Mouse (Mus musculus) MEL (cell line): ENCODE measurements at regions not wholly inside any gene's neighbourhood (a gene's known extent, or its start where the extent isn't known, plus 50 kb on each side); places are given as distances from the start of the nearest gene placed in this dataset.

ENCODE experiments used
- DNase-seq: peaks from one replicate; pipeline ENCODE4 v3.0.0; 2011; ENCODE audit warnings: low read depth, low spot score
- H3K27ac ChIP-seq: 2 replicates; pipeline ENCODE4 v1.5.1; 2012; ENCODE audit warnings: low read depth, mild to moderate bottlenecking, control low read depth, low read length, moderate library complexity; ENCODE audit not compliant: control insufficient read depth
- H3K27me3 ChIP-seq, 2 experiments: fragments of 150-350 bp in 1 of 2; sonication (generic) in 1 of 2; 2 replicates each; pipeline ENCODE4 v1.6.1; 2012; ENCODE audit warnings: low read length in 2 of 2, mild to moderate bottlenecking in 2 of 2, improper control_type of control experiment in 1 of 2, moderate library complexity in 1 of 2; ENCODE audit not compliant: insufficient read depth in 2 of 2, control insufficient read depth in 1 of 2
- H3K36me3 ChIP-seq, 2 experiments: 2 replicates each; pipeline ENCODE4 v1.6.1; 2012 to 2014; ENCODE audit warnings: low read length in 2 of 2, improper control_type of control experiment in 1 of 2, inconsistent platforms in 1 of 2, mild to moderate bottlenecking in 1 of 2; ENCODE audit not compliant: insufficient read depth in 2 of 2, control insufficient read depth in 1 of 2
- H3K4me1 ChIP-seq, 2 experiments: fragments of 150-350 bp in 1 of 2; sonication (generic) in 1 of 2; 2 replicates each; pipeline ENCODE4 v1.6.1; 2012; ENCODE audit warnings: low read length in 2 of 2, improper control_type of control experiment in 1 of 2, mild to moderate bottlenecking in 1 of 2; ENCODE audit not compliant: insufficient read depth in 2 of 2, control insufficient read depth in 1 of 2
- H3K4me3 ChIP-seq, 2 experiments: fragments of 150-350 bp in 1 of 2; sonication (generic) in 1 of 2; 2 replicates each; pipeline ENCODE4 v1.5.1; 2012; ENCODE audit warnings: low read depth in 2 of 2, low read length in 2 of 2, mild to moderate bottlenecking in 2 of 2, moderate library complexity in 2 of 2, control low read depth in 1 of 2, improper control_type of control experiment in 1 of 2; ENCODE audit not compliant: control insufficient read depth in 1 of 2, insufficient read depth in 1 of 2
- H3K79me2 ChIP-seq: 2 replicates; pipeline ENCODE4 v1.6.1; 2012; ENCODE audit warnings: mild to moderate bottlenecking, low read length, moderate library complexity; ENCODE audit not compliant: control insufficient read depth, poor library complexity, insufficient read depth
- H3K9ac ChIP-seq: 2 replicates; pipeline ENCODE4 v1.6.1; 2012; ENCODE audit warnings: low read depth, mild to moderate bottlenecking, control low read depth, low read length, moderate library complexity; ENCODE audit not compliant: control insufficient read depth, poor library complexity, severe bottlenecking
- H3K9me3 ChIP-seq: fragments of 150-350 bp; sonication (generic); replicated peaks from 2 replicates; pipeline ENCODE4 v1.6.1; 2012; ENCODE audit warnings: mild to moderate bottlenecking, low read length, improper control_type of control experiment, moderate library complexity; ENCODE audit not compliant: insufficient read depth
- BHLHE40 ChIP-seq: IDR thresholded peaks from 2 replicates; pipeline ENCODE4 v1.6.1; 2012; ENCODE audit warnings: low read depth, mild to moderate bottlenecking, inconsistent platforms, low read length, improper control_type of control experiment, borderline replicate concordance
- CHD1 ChIP-seq: IDR thresholded peaks from 2 replicates; pipeline ENCODE4 v1.6.1; 2012; ENCODE audit warnings: low read depth, mild to moderate bottlenecking, inconsistent platforms, low read length, improper control_type of control experiment
- CHD2 ChIP-seq: IDR thresholded peaks from 2 replicates; pipeline ENCODE4 v1.6.1; 2011; ENCODE audit warnings: low read length, improper control_type of control experiment
- E2F4 ChIP-seq: IDR thresholded peaks from 2 replicates; pipeline ENCODE4 v1.6.1; 2011; ENCODE audit warnings: low read depth, low read length, improper control_type of control experiment, borderline replicate concordance
- ELF1 ChIP-seq: IDR thresholded peaks from 2 replicates; pipeline ENCODE4 v1.6.1; 2014; ENCODE audit warnings: low read depth, mild to moderate bottlenecking, inconsistent platforms, low read length, improper control_type of control experiment, moderate library complexity
- EP300 ChIP-seq, 2 experiments: IDR thresholded peaks; 2 replicates each; pipeline ENCODE4 v1.6.1; 2011; ENCODE audit warnings: improper control_type of control experiment in 2 of 2, low read length in 2 of 2, low read depth in 1 of 2, mild to moderate bottlenecking in 1 of 2
- GATA1 ChIP-seq: IDR thresholded peaks from 2 replicates; pipeline ENCODE4 v1.6.1; 2011; ENCODE audit warnings: low read depth, low read length, improper control_type of control experiment
- HCFC1 ChIP-seq: IDR thresholded peaks from 2 replicates; pipeline ENCODE4 v1.6.1; 2012; ENCODE audit warnings: low read depth, mild to moderate bottlenecking, inconsistent platforms, low read length, improper control_type of control experiment, moderate library complexity
- KAT2A ChIP-seq: conservative IDR thresholded peaks from 2 replicates; pipeline ENCODE4 v1.6.1; 2012; ENCODE audit warnings: low read depth, low read length, improper control_type of control experiment, inconsistent platforms
- MAX ChIP-seq: IDR thresholded peaks from 2 replicates; pipeline ENCODE4 v1.6.1; 2011; ENCODE audit warnings: low read length, improper control_type of control experiment
- MYB ChIP-seq: IDR thresholded peaks from 2 replicates; pipeline ENCODE4 v1.6.1; 2011; ENCODE audit warnings: mild to moderate bottlenecking, low read depth, low read length, improper control_type of control experiment
- MYC ChIP-seq: IDR thresholded peaks from 2 replicates; pipeline ENCODE4 v1.6.1; 2011; ENCODE audit warnings: low read depth, mild to moderate bottlenecking, low read length, improper control_type of control experiment, moderate library complexity
- NELFE ChIP-seq: IDR thresholded peaks from 2 replicates; pipeline ENCODE4 v1.6.1; 2011; ENCODE audit warnings: low read depth, low read length, improper control_type of control experiment
- NRF1 ChIP-seq: IDR thresholded peaks from 2 replicates; pipeline ENCODE4 v1.6.1; 2014; ENCODE audit warnings: low read depth, mild to moderate bottlenecking, inconsistent platforms, low read length, improper control_type of control experiment, moderate library complexity; ENCODE audit not compliant: poor library complexity, insufficient read depth, severe bottlenecking
- POLR2AphosphoS2 ChIP-seq: IDR thresholded peaks from 2 replicates; pipeline ENCODE4 v1.6.1; 2011; ENCODE audit warnings: low read length, improper control_type of control experiment
- POLR2AphosphoS5 ChIP-seq: IDR thresholded peaks from 2 replicates; pipeline ENCODE4 v1.6.1; 2012; ENCODE audit warnings: low read depth, borderline replicate concordance, mild to moderate bottlenecking, inconsistent platforms, low read length, moderate library complexity, mixed read lengths
- RCOR1 ChIP-seq: IDR thresholded peaks from 2 replicates; pipeline ENCODE4 v1.6.1; 2012; ENCODE audit warnings: low read depth, mild to moderate bottlenecking, inconsistent platforms, low read length, improper control_type of control experiment
- SMC3 ChIP-seq: IDR thresholded peaks from 2 replicates; pipeline ENCODE4 v1.6.1; 2011; ENCODE audit warnings: low read depth, low read length, improper control_type of control experiment
- TAL1 ChIP-seq: IDR thresholded peaks from 2 replicates; pipeline ENCODE4 v1.6.1; 2012; ENCODE audit warnings: mild to moderate bottlenecking, inconsistent platforms, low read length, moderate library complexity, mixed read lengths
- TBP ChIP-seq: IDR thresholded peaks from 2 replicates; pipeline ENCODE4 v1.8.0; 2011; ENCODE audit warnings: low read depth, low read length, improper control_type of control experiment
- USF1 ChIP-seq: IDR thresholded peaks from 2 replicates; pipeline ENCODE4 v1.6.1; 2014; ENCODE audit warnings: low read depth, mild to moderate bottlenecking, inconsistent platforms, low read length, improper control_type of control experiment, moderate library complexity
- ZC3H11A ChIP-seq: IDR thresholded peaks from 2 replicates; pipeline ENCODE4 v1.6.1; 2012; ENCODE audit warnings: low read depth, mild to moderate bottlenecking, inconsistent platforms, low read length, improper control_type of control experiment
- ZKSCAN1 ChIP-seq: IDR thresholded peaks from 2 replicates; pipeline ENCODE4 v1.6.1; 2012; ENCODE audit warnings: low read depth, mild to moderate bottlenecking, inconsistent platforms, low read length, improper control_type of control experiment, moderate library complexity
- ZMIZ1 ChIP-seq: IDR thresholded peaks from 2 replicates; pipeline ENCODE4 v1.6.1; 2012; ENCODE audit warnings: low read depth, mild to moderate bottlenecking, inconsistent platforms, low read length, improper control_type of control experiment, moderate library complexity
- ZNF384 ChIP-seq: IDR thresholded peaks from 2 replicates; pipeline ENCODE4 v1.6.1; 2012; ENCODE audit warnings: low read depth, mild to moderate bottlenecking, inconsistent platforms, low read length, improper control_type of control experiment

- DNase-seq: no peak
- H3K9me3 ChIP-seq: no peaks in the 10 kb centered on the region
- no peaks in the 10 kb centered on the region for H3K79me2 ChIP-seq
- no peak overlapping the region for H3K4me3 ChIP-seq
- TF ChIP-seq MYC (no peak), NRF1 (no peak), NELFE (no peak), CHD2 (no peak), RCOR1 (no peak), HCFC1 (no peak), USF1 (no peak), KAT2A (no peak), CHD1 (no peak), ZNF384 (no peak), SMC3 (no peak), POLR2AphosphoS5 (no peak), ZKSCAN1 (no peak), MAX (no peak), BHLHE40 (no peak), E2F4 (no peak), MYB (no peak), ELF1 (no peak)
- TF ChIP-seq, all 39 proteins: peak for 0
- Histone ChIP-seq H3K4me1 (no peaks in the 10 kb centered on the region), H3K36me3 (no peaks in the 10 kb centered on the region), H3K27ac (no peak overlapping the region), H3K9ac (no peak overlapping the region), H3K27me3 (no peaks in the 10 kb centered on the region)
Observed at GRCm38 (mm10) chr9:67154062-67154461, 104.9 kb upstream of the Tpm1 start.

GRCm38 (mm10) chr9:67153333-67153732 lies 104.1 kb upstream of the Tpm1 start:
- H3K4me3 ChIP-seq: no peak overlapping the region
- H3K79me2 ChIP-seq: no peaks in the 10 kb centered on the region
- no peaks in the 10 kb centered on the region for H3K9me3 ChIP-seq
- no peak for TF ChIP-seq ZNF384
- no peak for TF ChIP-seq TBP
- no peak for TF ChIP-seq ZC3H11A
- no peak for TF ChIP-seq ELF1
- no peak for TF ChIP-seq TAL1
- no peak for TF ChIP-seq HCFC1
- TF ChIP-seq ZKSCAN1: no peak
- TF ChIP-seq MAX: no peak
- no peak for TF ChIP-seq SMC3
- no peak for TF ChIP-seq CHD2
- no peak for TF ChIP-seq ZMIZ1
- no peak for TF ChIP-seq RCOR1
- no peak for TF ChIP-seq GATA1
- TF ChIP-seq E2F4: no peak
- TF ChIP-seq POLR2AphosphoS2: no peak
- no peak for TF ChIP-seq EP300 (IDR thresholded peaks at IDR 0.05; ENCODE audit: low read depth in 1 of 2, low read length in 2 of 2)
- DNase-seq: no peak
- no peak overlapping the region for H3K9ac ChIP-seq
- no peaks in the 10 kb centered on the region for H3K27me3 ChIP-seq
- H3K4me1 ChIP-seq: no peaks in the 10 kb centered on the region
- no peak overlapping the region for H3K27ac ChIP-seq
- H3K36me3 ChIP-seq: no peaks in the 10 kb centered on the region
